Mouse (Mus musculus) Patski (cell line): ENCODE measurements around the gene Gm20388. TPM values are rescaled to one million over a fixed set of nuclear protein-coding genes. Genes with fewer than 3 reads are reported as not detected.

Experiments
- ATAC-seq: fragments of 100-300 bp; one replicate; pipeline ENCODE4 v1.8.0; 2021
- CTCF ChIA-PET: fragments of 350-600 bp; sonication (Branson Sonifier 250); formaldehyde crosslinking; loops from one replicate; lab custom pipeline; 2022; ENCODE audit warnings: inconsistent platforms; lab: Charles Lee
- POLR2A ChIA-PET: fragments of 350-600 bp; sonication (Branson Sonifier 250); formaldehyde crosslinking; loops from one replicate; lab custom pipeline; 2022; ENCODE audit warnings: antibody characterized with exemption, inconsistent platforms; lab: Charles Lee
- DNase-seq: peaks from one replicate; pipeline ENCODE4 v3.0.0-alpha.2; 2011; ENCODE audit warnings: low read depth, low spot score
- H3K27me3 ChIP-seq: fragments of 371-371 bp; one replicate; pipeline ENCODE4 v1.5.1; 2021
- CTCF ChIP-seq: fragments of 100-300 bp; IDR thresholded peaks from one replicate; pipeline ENCODE4 v1.5.1; 2021
- in situ Hi-C: fragments of 300-500 bp; cut with MboI; formaldehyde crosslinking; loops from 3 replicates; pipeline ENCODE4 v1.11.1; 2018; ENCODE audit warnings: low pct_unique_long_range_greater_than_20kb, mixed read lengths
- polyA plus RNA-seq: library from polyadenylated mRNA; unstranded; gene quantifications from one replicate; pipeline ENCODE4 v1.2.3, GENCODE M21; 2021

Gene Gm20388
- polyA plus RNA-seq, 1 experiment from 2014 or later: 86.7 TPM

GRCm38 (mm10) chr8:120433734-120434133 is 523.1 kb downstream of the Gm20388 start:
- POLR2A ChIA-PET: no interaction called here
- no peak for DNase-seq
- in situ Hi-C loops: no loop called here
- no peak for ATAC-seq
- TF ChIP-seq CTCF: no peak
- no peaks in the 10 kb centered on the region for H3K27me3 ChIP-seq
- CTCF ChIA-PET: interaction anchor here (1.0 kb wide), 1 partner anchor 18 kb away, joined by 3 read pairs; no protein-coding TSS in a partner anchor

DNA sequence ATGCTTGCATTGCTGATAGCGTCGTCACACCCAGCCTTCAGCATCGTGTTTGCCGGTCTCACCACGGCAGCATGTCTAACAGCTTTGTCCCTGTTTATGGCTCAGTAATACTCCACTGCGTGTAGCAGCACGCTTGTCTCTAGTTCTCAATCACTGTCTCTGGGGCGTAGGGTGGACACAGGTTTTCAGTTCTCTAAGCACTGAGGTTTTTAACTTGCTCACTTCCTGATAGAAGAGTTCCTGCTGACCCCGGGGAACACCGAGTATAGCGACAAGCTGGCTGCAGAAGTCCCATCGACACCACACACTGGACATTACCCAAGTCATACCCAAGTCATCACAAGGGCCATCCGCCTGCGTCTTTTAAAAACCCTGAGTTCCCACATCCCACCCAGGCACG is 525.1 kb downstream of the Gm20388 start:
- no peak for ATAC-seq
- POLR2A ChIA-PET: no interaction called here
- H3K27me3 ChIP-seq: no peaks in the 10 kb centered on the region
- in situ Hi-C loops: no loop called here
- TF ChIP-seq CTCF: no peak
- CTCF ChIA-PET: no interaction called here
- DNase-seq: no peak

- in situ Hi-C loops: no loop called here
- no peak for ATAC-seq
- ChIA-PET POLR2A (no interaction called here), CTCF (interaction anchor here (1.8 kb wide), 1 partner anchor 110 kb away, joined by 4 read pairs; no protein-coding TSS in a partner anchor)
- no peak for DNase-seq
- H3K27me3 ChIP-seq: no peaks in the 10 kb centered on the region
- TF ChIP-seq CTCF: no peak
Observed at GRCm38 (mm10) chr8:120436491-120437030, 525.9 kb downstream of the Gm20388 start.

GRCm38 (mm10) chr8:120437207-120437606 is 526.6 kb downstream of the Gm20388 start:
- no peak for ATAC-seq
- no peaks in the 10 kb centered on the region for H3K27me3 ChIP-seq
- POLR2A ChIA-PET: no interaction called here
- DNase-seq: no peak
- CTCF ChIA-PET: interaction anchor here (1.8 kb wide), 1 partner anchor 110 kb away, joined by 4 read pairs; no protein-coding TSS in a partner anchor
- in situ Hi-C loops: no loop called here
- TF ChIP-seq CTCF: no peak

- ATAC-seq: no peak
- ChIA-PET CTCF (interaction anchor here (1.8 kb wide), 1 partner anchor 111 kb away, joined by 4 read pairs; no protein-coding TSS in a partner anchor), POLR2A (no interaction called here)
- H3K27me3 ChIP-seq: no peaks in the 10 kb centered on the region
- in situ Hi-C loops: no loop called here
- no peak for TF ChIP-seq CTCF
- DNase-seq: no peak
Observed at GRCm38 (mm10) chr8:120437666-120438395, 527.2 kb downstream of the Gm20388 start.

- ChIA-PET CTCF (no interaction called here), POLR2A (no interaction called here)
- in situ Hi-C loops: no loop called here
- no peaks in the 10 kb centered on the region for H3K27me3 ChIP-seq
- no peak for DNase-seq
- no peak for ATAC-seq
- TF ChIP-seq CTCF: no peak
Observed at GRCm38 (mm10) chr8:120439309-120439708, 528.7 kb downstream of the Gm20388 start.

DNA sequence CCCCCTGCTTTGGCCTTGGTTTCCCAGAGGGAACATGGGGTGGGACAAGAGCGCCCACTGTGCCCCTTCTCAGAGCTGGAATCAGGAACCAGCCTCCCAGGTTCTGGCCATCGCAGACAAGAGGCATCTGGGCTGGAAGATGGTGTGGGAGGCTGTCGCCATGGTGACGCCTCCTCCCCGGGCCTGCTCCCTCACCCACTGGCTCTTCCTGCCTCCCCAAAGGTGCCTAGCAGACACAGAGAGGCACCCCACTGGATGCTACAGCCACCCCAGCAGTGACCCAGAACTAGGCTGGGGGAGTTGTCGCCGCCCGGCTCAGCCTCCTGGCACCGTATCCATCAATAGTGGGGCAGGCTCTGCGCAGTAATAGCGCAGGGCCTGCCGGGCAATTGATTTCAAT is 530.1 kb downstream of the Gm20388 start:
- CTCF ChIA-PET: no interaction called here
- in situ Hi-C loops: no loop called here
- TF ChIP-seq CTCF: no peak
- POLR2A ChIA-PET: no interaction called here
- ATAC-seq: no peak
- H3K27me3 ChIP-seq: no peaks in the 10 kb centered on the region
- DNase-seq: no peak

- H3K27me3 ChIP-seq: no peaks in the 10 kb centered on the region
- no peak for TF ChIP-seq CTCF
- no peak for ATAC-seq
- CTCF ChIA-PET: no interaction called here
- no peak for DNase-seq
- POLR2A ChIA-PET: interaction anchor here (1.0 kb wide), 1 partner anchor 9 kb away, joined by 3 read pairs; no protein-coding TSS in a partner anchor
- in situ Hi-C loops: no loop called here
Observed at GRCm38 (mm10) chr8:120441637-120442036, 531.0 kb downstream of the Gm20388 start.

GRCm38 (mm10) chr8:120442306-120443003 is 531.8 kb downstream of the Gm20388 start:
- no peaks in the 10 kb centered on the region for H3K27me3 ChIP-seq
- in situ Hi-C loops: no loop called here

DNA sequence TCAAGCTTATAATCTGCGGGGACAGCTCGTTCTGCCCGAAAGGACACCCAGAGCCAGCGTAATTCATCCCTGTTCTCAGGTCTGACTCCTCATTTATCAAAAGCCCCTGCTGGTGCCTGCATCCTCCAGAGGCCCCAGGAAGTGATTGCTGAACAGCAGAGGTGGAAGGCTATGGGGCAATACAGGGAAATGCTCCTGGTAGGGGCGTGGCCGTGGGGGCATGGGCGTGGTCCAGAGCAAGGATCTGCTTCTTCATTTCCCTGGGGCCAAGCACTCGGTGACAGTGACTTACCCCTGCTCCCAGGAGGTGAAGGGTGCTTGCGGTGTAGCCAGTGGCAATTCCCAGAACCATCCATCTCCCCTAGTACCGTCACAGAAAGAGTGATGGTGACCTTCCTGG is 534.6 kb downstream of the Gm20388 start:
- H3K27me3 ChIP-seq: no peaks in the 10 kb centered on the region

More at GRCm38 (mm10) chr8:120442306-120443003, 531.8 kb downstream of the Gm20388 start:
- CTCF ChIA-PET: no interaction called here
- ATAC-seq: no peak
- TF ChIP-seq CTCF: no peak
- DNase-seq: no peak
- POLR2A ChIA-PET: interaction anchor here (1.0 kb wide), 1 partner anchor 9 kb away, joined by 3 read pairs; no protein-coding TSS in a partner anchor

More for the DNA sequence above, 534.6 kb downstream of the Gm20388 start:
- no peak for DNase-seq
- CTCF ChIA-PET: interaction anchor here (0.7 kb wide), 1 partner anchor 15 kb away, joined by 3 read pairs; no protein-coding TSS in a partner anchor
- in situ Hi-C loops: no loop called here
- TF ChIP-seq CTCF: no peak
- no peak for ATAC-seq
- POLR2A ChIA-PET: no interaction called here
